Mouse (Mus musculus): ENCODE data around the gene Plekhm3. TPM values are rescaled to one million over a fixed set of nuclear protein-coding genes. Genes with fewer than 3 reads are reported as not detected.

Gene Plekhm3
- total RNA-seq, 1 experiment, result 9.8 TPM

GRCm38 (mm10) chr1:64949377-64949776 lies 7.2 kb downstream of the Plekhm3 start:
- in situ Hi-C loops (cut with MboI; ENCODE audit: low sequenced_read_pairs in 2 of 2, unreplicated experiment in 2 of 2), result no loop called here
- no peak overlapping the region for H3K27ac ChIP-seq (ENCODE audit: insufficient read depth, low read depth, low read length, poor library complexity, severe bottlenecking)
- TF ChIP-seq ZNF384 (IDR thresholded peaks at IDR 0.05; ENCODE audit: low read depth, low read length) (no peak), ZC3H11A (IDR thresholded peaks at IDR 0.05; ENCODE audit: borderline replicate concordance, low read depth, low read length) (no peak), CHD2 (IDR thresholded peaks at IDR 0.05; ENCODE audit: low read depth, low read length) (no peak), HCFC1 (IDR thresholded peaks at IDR 0.05; ENCODE audit: borderline replicate concordance, insufficient read depth, low read length) (no peak), MAFK (IDR thresholded peaks at IDR 0.05; ENCODE audit: insufficient read depth, low read depth, low read length) (no peak)
- H3K36me3 ChIP-seq (ENCODE audit: control insufficient read depth, insufficient read depth, low read length, poor library complexity, severe bottlenecking), result no peaks in the 10 kb centered on the region
- H3K4me3 ChIP-seq (ENCODE audit: insufficient read depth in 1 of 2, low read depth in 1 of 2, low read length in 2 of 2, poor library complexity in 1 of 2, severe bottlenecking in 1 of 2), result no peak overlapping the region
- no peak overlapping the region for H3K9ac ChIP-seq (ENCODE audit: insufficient read depth, low read depth, low read length, poor library complexity, severe bottlenecking)
- no peak for DNase-seq (ENCODE audit: low read depth, low spot score)
- H3K4me1 ChIP-seq (ENCODE audit: control insufficient read depth in 2 of 2, insufficient read depth in 2 of 2, low read length in 2 of 2, poor library complexity in 1 of 2), result peaks cover 2% of the 10 kb centered on the region in 2 experiments; a peak in 2 of 4 replicates
- H3K9me3 ChIP-seq (ENCODE audit: control insufficient read depth, insufficient read depth, low read depth, low read length), result no peaks in the 10 kb centered on the region

- Histone ChIP-seq H3K4me1 (ENCODE audit: control insufficient read depth in 2 of 2, insufficient read depth in 2 of 2, low read length in 2 of 2, poor library complexity in 1 of 2) (peaks cover 2% of the 10 kb centered on the region in 2 experiments; a peak in 2 of 4 replicates), H3K36me3 (ENCODE audit: control insufficient read depth, insufficient read depth, low read length, poor library complexity, severe bottlenecking) (no peaks in the 10 kb centered on the region), H3K9me3 (ENCODE audit: control insufficient read depth, insufficient read depth, low read depth, low read length) (no peaks in the 10 kb centered on the region), H3K27ac (ENCODE audit: insufficient read depth, low read depth, low read length, poor library complexity, severe bottlenecking) (no peak overlapping the region), H3K4me3 (ENCODE audit: insufficient read depth in 1 of 2, low read depth in 1 of 2, low read length in 2 of 2, poor library complexity in 1 of 2, severe bottlenecking in 1 of 2) (no peak overlapping the region), H3K9ac (ENCODE audit: insufficient read depth, low read depth, low read length, poor library complexity, severe bottlenecking) (no peak overlapping the region)
- TF ChIP-seq CHD2 (IDR thresholded peaks at IDR 0.05; ENCODE audit: low read depth, low read length) (no peak), ZC3H11A (IDR thresholded peaks at IDR 0.05; ENCODE audit: borderline replicate concordance, low read depth, low read length) (no peak), ZNF384 (IDR thresholded peaks at IDR 0.05; ENCODE audit: low read depth, low read length) (no peak), MAFK (IDR thresholded peaks at IDR 0.05; ENCODE audit: insufficient read depth, low read depth, low read length) (no peak), HCFC1 (IDR thresholded peaks at IDR 0.05; ENCODE audit: borderline replicate concordance, insufficient read depth, low read length) (no peak)
- DNase-seq (ENCODE audit: low read depth, low spot score), result no peak
- in situ Hi-C loops (cut with MboI; ENCODE audit: low sequenced_read_pairs in 2 of 2, unreplicated experiment in 2 of 2), result no loop called here
Observed at GRCm38 (mm10) chr1:64946106-64946505, 10.5 kb downstream of the Plekhm3 start.

DNA sequence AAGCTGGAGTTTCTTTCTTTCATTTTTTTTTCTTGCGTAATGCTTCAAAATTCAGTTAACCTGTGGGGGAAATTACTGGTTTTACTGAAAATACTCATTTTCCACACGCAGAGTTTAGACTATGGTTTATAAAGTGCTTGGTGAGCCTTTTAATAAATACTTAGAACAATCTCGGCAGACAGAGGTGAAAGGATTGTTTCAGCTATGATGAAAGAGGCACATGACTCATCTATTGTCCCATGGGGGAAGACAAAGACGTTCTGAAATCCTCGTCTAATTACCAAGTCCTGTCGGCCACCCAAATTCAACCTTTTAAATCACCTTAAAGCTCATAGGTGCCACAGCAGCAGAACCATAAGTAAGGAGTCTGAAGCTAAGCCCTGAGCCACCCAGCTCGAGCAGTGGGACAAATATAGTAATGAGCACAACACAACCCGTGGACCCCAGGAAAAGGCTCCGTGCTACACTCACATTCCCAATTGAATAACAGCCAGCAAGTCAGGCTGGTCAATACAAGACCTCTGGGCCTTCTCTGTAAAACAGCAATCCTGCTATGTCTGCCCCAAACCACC lies 11.3 kb downstream of the Plekhm3 start:
- no peak overlapping the region for H3K9ac ChIP-seq (ENCODE audit: insufficient read depth, low read depth, low read length, poor library complexity, severe bottlenecking)
- no peak overlapping the region for H3K4me3 ChIP-seq (ENCODE audit: insufficient read depth in 1 of 2, low read depth in 1 of 2, low read length in 2 of 2, poor library complexity in 1 of 2, severe bottlenecking in 1 of 2)
- H3K9me3 ChIP-seq (ENCODE audit: control insufficient read depth, insufficient read depth, low read depth, low read length), result no peaks in the 10 kb centered on the region
- TF ChIP-seq MAFK (IDR thresholded peaks at IDR 0.05; ENCODE audit: insufficient read depth, low read depth, low read length), result no peak
- TF ChIP-seq ZNF384 (IDR thresholded peaks at IDR 0.05; ENCODE audit: low read depth, low read length), result no peak
- TF ChIP-seq CHD2 (IDR thresholded peaks at IDR 0.05; ENCODE audit: low read depth, low read length), result no peak
- TF ChIP-seq HCFC1 (IDR thresholded peaks at IDR 0.05; ENCODE audit: borderline replicate concordance, insufficient read depth, low read length), result no peak
- TF ChIP-seq ZC3H11A (IDR thresholded peaks at IDR 0.05; ENCODE audit: borderline replicate concordance, low read depth, low read length), result no peak
- no peak for DNase-seq (ENCODE audit: low read depth, low spot score)
- in situ Hi-C loops (cut with MboI; ENCODE audit: low sequenced_read_pairs in 2 of 2, unreplicated experiment in 2 of 2), result no loop called here
- no peak overlapping the region for H3K27ac ChIP-seq (ENCODE audit: insufficient read depth, low read depth, low read length, poor library complexity, severe bottlenecking)
- H3K4me1 ChIP-seq (ENCODE audit: control insufficient read depth in 2 of 2, insufficient read depth in 2 of 2, low read length in 2 of 2, poor library complexity in 1 of 2), result peaks cover 2% of the 10 kb centered on the region in 2 experiments; a peak in 2 of 4 replicates
- no peaks in the 10 kb centered on the region for H3K36me3 ChIP-seq (ENCODE audit: control insufficient read depth, insufficient read depth, low read length, poor library complexity, severe bottlenecking)

- DNase-seq (ENCODE audit: low read depth, low spot score), result no peak
- no peak overlapping the region for H3K4me3 ChIP-seq (ENCODE audit: insufficient read depth in 1 of 2, low read depth in 1 of 2, low read length in 2 of 2, poor library complexity in 1 of 2, severe bottlenecking in 1 of 2)
- in situ Hi-C loops (cut with MboI; ENCODE audit: low sequenced_read_pairs in 2 of 2, unreplicated experiment in 2 of 2), result no loop called here
- H3K36me3 ChIP-seq (ENCODE audit: control insufficient read depth, insufficient read depth, low read length, poor library complexity, severe bottlenecking), result no peaks in the 10 kb centered on the region
- H3K4me1 ChIP-seq (ENCODE audit: control insufficient read depth in 2 of 2, insufficient read depth in 2 of 2, low read length in 2 of 2, poor library complexity in 1 of 2), result peaks cover 0 to 2% of the 10 kb centered on the region in 2 experiments; a peak in 2 of 4 replicates
- H3K9me3 ChIP-seq (ENCODE audit: control insufficient read depth, insufficient read depth, low read depth, low read length), result no peaks in the 10 kb centered on the region
- H3K9ac ChIP-seq (ENCODE audit: insufficient read depth, low read depth, low read length, poor library complexity, severe bottlenecking), result no peak overlapping the region
- no peak overlapping the region for H3K27ac ChIP-seq (ENCODE audit: insufficient read depth, low read depth, low read length, poor library complexity, severe bottlenecking)
- TF ChIP-seq HCFC1 (IDR thresholded peaks at IDR 0.05; ENCODE audit: borderline replicate concordance, insufficient read depth, low read length) (no peak), ZNF384 (IDR thresholded peaks at IDR 0.05; ENCODE audit: low read depth, low read length) (no peak), MAFK (IDR thresholded peaks at IDR 0.05; ENCODE audit: insufficient read depth, low read depth, low read length) (no peak), CHD2 (IDR thresholded peaks at IDR 0.05; ENCODE audit: low read depth, low read length) (no peak), ZC3H11A (IDR thresholded peaks at IDR 0.05; ENCODE audit: borderline replicate concordance, low read depth, low read length) (no peak)
Observed at GRCm38 (mm10) chr1:64944746-64945145, 11.9 kb downstream of the Plekhm3 start.
